Mouse (Mus musculus) spleen, postnatal 10 days (tissue): ENCODE measurements around the gene Dcpp1.

Experiments used
- DNase-seq, 2 experiments: peaks; one replicate each; pipeline ENCODE4 v3.0.0; 2021 to 2022; ENCODE audit warnings: low spot score in 2 of 2

Gene Dcpp1

GRCm38 (mm10) chr17:23925090-23925493 is 44.4 kb downstream of the Dcpp1 start:
- DNase-seq: peak; percentile 19 to 40

GRCm38 (mm10) chr17:23931157-23931556 is 50.5 kb downstream of the Dcpp1 start:
- DNase-seq: no peak
